Mouse (Mus musculus): ENCODE measurements around the gene Mcu. TPM values are rescaled to one million over a fixed set of nuclear protein-coding genes. Genes with fewer than 3 reads are reported as not detected.

Mcu gene
- polyA plus RNA-seq, 1 experiment from 2014 or later = 26.2 TPM

DNA sequence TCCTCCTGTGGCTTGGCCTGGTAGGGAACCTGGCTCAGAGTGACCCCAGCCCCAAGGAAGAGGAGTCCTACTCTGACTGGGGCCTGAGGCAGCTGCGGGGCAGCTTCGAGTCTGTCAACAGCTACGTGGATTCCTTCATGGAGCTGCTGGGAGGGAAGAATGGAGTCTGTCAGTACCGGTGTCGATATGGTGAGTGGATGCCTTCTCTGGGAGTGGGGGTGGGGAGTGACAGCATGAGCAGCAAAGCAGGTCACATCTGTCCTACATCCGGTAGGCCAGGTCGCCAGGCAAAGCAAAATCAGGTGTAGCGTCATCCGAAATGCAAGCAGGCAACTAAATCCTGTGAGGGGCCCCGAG lies 212.7 kb downstream of the Mcu start:
- no peaks in the 10 kb centered on the region for H3K9me3 ChIP-seq (ENCODE audit: control insufficient read depth, low read length)
- no peak for ATAC-seq (ENCODE audit: insufficient read depth, low FRiP score, low TSS enrichment)
- no peak overlapping the region for H3K27ac ChIP-seq (ENCODE audit: low read depth, low read length)
- H3K27me3 ChIP-seq (ENCODE audit: control insufficient read depth, insufficient read depth, low read length) = no peaks in the 10 kb centered on the region
- no peak overlapping the region for H3K9ac ChIP-seq (ENCODE audit: low read length)
- no peaks in the 10 kb centered on the region for H3K36me3 ChIP-seq (ENCODE audit: control insufficient read depth, insufficient read depth, low read length)
- DNase-seq (ENCODE audit: low spot score) = no peak
- no peak overlapping the region for H3K4me2 ChIP-seq (ENCODE audit: low read depth)
- no peaks in the 10 kb centered on the region for H3K4me1 ChIP-seq (ENCODE audit: control insufficient read depth, insufficient read depth, low read length)
- H3K4me3 ChIP-seq (ENCODE audit: low read depth, low read length) = no peak overlapping the region
- WGBS = 81% methylated on average over 10 of the region's 10 CpGs

GRCm38 (mm10) chr10:59402899-59403792 lies 213.3 kb downstream of the Mcu start, which contains the start of gene Pla2g12b:
Pla2g12b (plus strand) TSS chr10:59403660.
- ATAC-seq (ENCODE audit: insufficient read depth, low FRiP score, low TSS enrichment) (no peak), DNase-seq (ENCODE audit: low spot score) (no peak)
- no peak within 1 kb of the TSS for H3K4me2 ChIP-seq (ENCODE audit: low read depth)
- no peak within 1 kb of the TSS for H3K4me3 ChIP-seq (ENCODE audit: low read depth, low read length)
- no peaks in the 10 kb centered on the region for H3K9me3 ChIP-seq (ENCODE audit: control insufficient read depth, low read length)
- no peak within 1 kb of the TSS for H3K27ac ChIP-seq (ENCODE audit: low read depth, low read length)
- H3K36me3 ChIP-seq (ENCODE audit: control insufficient read depth, insufficient read depth, low read length) = no peaks in the 10 kb centered on the region
- no peak within 1 kb of the TSS for H3K9ac ChIP-seq (ENCODE audit: low read length)
- H3K4me1 ChIP-seq (ENCODE audit: control insufficient read depth, insufficient read depth, low read length) = no peaks in the 10 kb centered on the region
- 80% methylated on average over 21 of the region's 21 CpGs for WGBS
- H3K27me3 ChIP-seq (ENCODE audit: control insufficient read depth, insufficient read depth, low read length) = no peaks in the 10 kb centered on the region

Other genes with a start within 250 kb of the Mcu start
- 2.4 and 16.1 TPM in 2 replicates for gene Gm10273, start 221.1 kb downstream of the Mcu start, polyA plus RNA-seq (2014; fragmentation: Nextera tagmentation; extraction: Ambion mirVana)
- gene Pla2g12b, start 213.0 kb downstream of the Mcu start, polyA plus RNA-seq (2014; fragmentation: Nextera tagmentation; extraction: Ambion mirVana) = not detected in 2 replicates
- gene Oit3, start 174.9 kb downstream of the Mcu start, polyA plus RNA-seq (2014; fragmentation: Nextera tagmentation; extraction: Ambion mirVana) = 0.21 and 0.64 TPM in 2 replicates
- not detected in 2 replicates for gene Gm10322, start 629 bp downstream of the Mcu start, polyA plus RNA-seq (2014; fragmentation: Nextera tagmentation; extraction: Ambion mirVana)
- 68.0 and 69.1 TPM in 2 replicates for gene Micu1, start 85.8 kb upstream of the Mcu start, polyA plus RNA-seq (2014; fragmentation: Nextera tagmentation; extraction: Ambion mirVana)

All from neural tube, embryonic 11.5 days (tissue).